Mouse (Mus musculus) monocyte, adult 5-6 weeks (primary cell): Measurements from ENCODE around the gene Gm4894. TPM values are rescaled to one million over a fixed set of nuclear protein-coding genes. Genes with fewer than 3 reads are reported as not detected.

Experiments
- total RNA-seq: library from RNA; stranded (forward); fragments of 200-1000, 200-491, 200-594 nt; gene quantifications from 3 replicates; pipeline ENCODE4 v1.2.3, GENCODE M21; 2017

The Gm4894 gene
- total RNA-seq, 1 experiment from 2014 or later, result not detected

Other genes starting within 250 kb of the Gm4894 start
- gene Zw10, start 194.9 kb upstream of the Gm4894 start, total RNA-seq, result 31.9 to 40.0 TPM (median 37.3 TPM) in 3 replicates
- gene Tmprss5, start 169.3 kb upstream of the Gm4894 start, total RNA-seq, result not detected in 3 replicates
- gene Drd2, start 90.1 kb downstream of the Gm4894 start, total RNA-seq, result not detected in 3 replicates
- not detected in 3 replicates for gene Ankk1, start 176.5 kb downstream of the Gm4894 start, total RNA-seq
- gene Ttc12, start 235.7 kb downstream of the Gm4894 start, total RNA-seq, result 2.1 to 5.8 TPM (median 2.4 TPM) in 3 replicates